Mouse (Mus musculus) cerebral cortex, adult 2 months (tissue): Measurements from ENCODE around the gene Gtf2h1.

Source experiments
- WGBS: fragments of 180-500 bp; shearing (Covaris S2); methylation state at CpG from one replicate; pipeline ENCODE4 v1.1.7; 2018; 5-methylcytosine and 5-hydroxymethylcytosine counted together

Gene Gtf2h1

DNA sequence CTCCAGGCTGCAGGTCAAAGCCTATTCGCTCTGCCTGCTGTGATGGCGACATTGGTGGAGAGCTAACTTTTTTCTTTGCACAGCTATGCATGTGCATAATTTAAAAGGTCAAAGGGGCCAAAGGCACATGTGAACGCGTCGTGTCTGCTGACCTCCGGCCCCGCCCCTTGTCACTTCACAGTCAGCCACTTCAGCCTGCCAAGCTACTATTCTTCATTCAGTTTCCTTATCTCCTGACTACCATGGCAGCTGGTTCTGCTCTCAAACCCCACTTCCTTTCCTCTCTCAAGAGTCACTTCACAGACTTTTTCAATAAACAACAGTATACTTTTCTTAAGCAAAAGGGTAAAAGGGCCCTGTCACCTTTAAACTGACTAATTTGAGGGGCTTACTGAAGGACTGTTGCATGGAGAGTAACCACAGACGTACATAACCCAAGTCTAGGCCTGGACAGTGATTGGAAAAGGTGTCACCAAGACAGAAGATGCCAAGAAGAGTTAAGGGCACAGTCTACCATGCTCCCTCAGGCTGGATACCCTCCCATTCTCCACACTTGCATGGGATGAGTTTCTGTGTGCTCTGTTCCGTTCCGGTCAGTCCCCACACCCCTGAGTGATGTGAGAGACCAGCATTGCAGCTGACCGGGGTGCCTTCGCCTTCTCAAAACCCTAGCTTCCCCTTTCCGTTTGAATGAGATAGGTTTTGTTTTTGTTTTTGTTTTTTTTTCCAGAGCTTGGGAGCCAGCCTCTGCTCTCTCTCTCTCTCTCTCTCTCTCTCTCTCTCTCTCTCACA is 35.1 kb downstream of the Gtf2h1 start:
- WGBS, result 78% methylated on average over 13 of the region's 13 CpGs

- WGBS, result 89% methylated on average over 8 of the region's 8 CpGs
Observed at GRCm38 (mm10) chr7:46831693-46832092, 35.8 kb downstream of the Gtf2h1 start.

DNA sequence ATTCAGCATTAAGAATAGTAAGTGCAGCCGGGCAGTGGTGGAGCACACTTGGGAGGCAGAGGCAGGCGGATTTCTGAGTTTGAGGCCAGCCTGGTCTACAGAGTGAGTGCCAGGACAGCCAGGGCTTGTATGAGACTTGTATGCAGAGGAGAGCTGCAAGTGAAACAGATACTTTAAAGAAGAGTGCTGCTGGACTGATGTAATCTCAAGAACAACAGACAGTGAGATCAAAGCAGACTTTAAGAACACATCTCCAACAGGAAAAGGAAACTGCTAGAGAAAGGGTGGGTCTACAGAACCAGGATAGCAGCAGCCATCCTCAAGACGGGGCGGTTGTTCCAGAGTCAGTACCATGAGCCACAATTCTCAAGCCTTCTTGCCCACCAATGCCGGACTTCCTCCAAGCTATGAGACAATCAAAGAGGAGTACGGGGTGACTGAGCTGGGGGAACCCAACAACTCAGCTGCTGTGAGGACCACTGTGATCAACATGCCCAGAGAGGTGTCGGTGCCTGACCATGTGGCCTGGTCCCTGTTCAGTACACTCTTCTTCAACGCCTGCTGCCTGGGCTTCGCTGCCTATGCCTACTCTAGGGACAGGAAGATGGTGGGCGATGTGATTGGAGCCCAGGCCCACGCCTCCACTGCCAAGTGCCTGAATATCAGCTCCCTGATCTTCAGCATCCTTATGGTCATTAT is 36.4 kb downstream of the Gtf2h1 start:
- 95% methylated on average over 11 of the region's 11 CpGs for WGBS

DNA sequence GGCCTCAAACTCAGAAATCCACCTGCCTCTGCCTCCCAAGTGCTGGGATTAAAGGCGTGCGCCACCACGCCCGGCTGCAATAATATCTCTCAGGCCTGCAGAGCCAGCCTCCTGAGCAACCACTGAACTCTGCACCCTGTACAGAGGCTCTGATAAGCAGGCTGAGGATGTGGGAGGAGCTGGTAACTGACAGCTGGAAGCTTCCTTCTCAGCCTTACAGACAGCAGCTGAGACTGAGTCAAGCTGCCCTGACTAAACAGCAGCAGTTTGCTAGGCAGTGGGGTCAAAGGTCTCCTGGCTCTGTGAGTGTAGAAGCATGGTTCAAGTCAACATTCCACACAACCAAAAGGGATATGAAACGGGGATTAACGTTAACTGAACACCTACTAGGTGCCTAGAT is 37.4 kb downstream of the Gtf2h1 start:
- 81% methylated on average over 6 of the region's 6 CpGs for WGBS

- WGBS, result 91% methylated on average over 7 of the region's 7 CpGs
Observed at GRCm38 (mm10) chr7:46833670-46834255, 37.9 kb downstream of the Gtf2h1 start.

GRCm38 (mm10) chr7:46834994-46835610 is 39.2 kb downstream of the Gtf2h1 start:
- WGBS, result 61% methylated on average over 14 of the region's 14 CpGs

DNA sequence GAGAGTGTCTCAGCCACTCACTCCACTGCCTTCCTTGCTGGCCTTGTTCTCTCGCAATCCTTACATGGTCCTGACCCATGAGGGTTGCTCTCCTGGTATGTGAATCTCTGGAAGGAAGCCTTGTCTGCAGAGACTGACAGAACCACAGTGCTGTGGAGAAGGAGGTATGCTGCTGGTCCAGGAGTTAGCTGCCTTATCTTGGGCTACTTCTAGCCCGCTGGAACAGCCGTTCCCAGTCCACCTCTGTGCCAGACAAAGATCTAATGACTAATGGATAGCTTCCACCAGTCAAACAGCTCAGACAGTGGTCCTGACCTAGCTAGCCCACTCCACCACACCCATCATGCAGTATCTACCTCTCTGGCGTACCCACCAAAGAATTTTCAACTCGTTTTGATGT is 40.5 kb downstream of the Gtf2h1 start:
- WGBS, result 96% methylated on average over 5 of the region's 5 CpGs

- 68% methylated on average over 5 of the region's 5 CpGs for WGBS
Observed at GRCm38 (mm10) chr7:46837073-46837472, 41.2 kb downstream of the Gtf2h1 start.

- 11% methylated on average over 9 of the region's 9 CpGs for WGBS
Observed at GRCm38 (mm10) chr7:46838104-46838671, 42.3 kb downstream of the Gtf2h1 start.

GRCm38 (mm10) chr7:46838891-46839302 is 43.0 kb downstream of the Gtf2h1 start:
- 3% methylated on average over 8 of the region's 8 CpGs for WGBS

- WGBS, result 43% methylated on average over 7 of the region's 7 CpGs
Observed at GRCm38 (mm10) chr7:46839446-46839845, 43.5 kb downstream of the Gtf2h1 start.

DNA sequence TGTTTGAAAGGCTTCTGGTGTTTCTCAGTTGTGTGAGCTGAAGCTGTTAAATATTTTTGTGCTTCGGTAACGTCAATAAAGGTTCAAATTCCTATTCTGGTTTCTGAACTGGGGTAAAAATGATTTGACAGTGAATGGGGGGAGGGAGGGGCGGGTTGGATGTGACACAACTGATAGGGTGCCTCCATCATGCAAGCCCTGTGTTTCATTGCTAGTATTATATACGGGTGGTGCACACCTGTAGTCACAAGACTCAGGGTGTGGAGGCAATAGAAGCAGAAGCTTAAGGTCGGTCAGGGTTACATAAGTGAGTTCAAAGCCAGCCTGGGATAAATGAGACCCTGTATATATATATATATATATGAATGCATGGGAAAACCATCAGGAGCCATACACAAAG is 44.0 kb downstream of the Gtf2h1 start:
- 80% methylated on average over 5 of the region's 5 CpGs for WGBS

- 76% methylated on average over 4 of the region's 4 CpGs for WGBS
Observed at GRCm38 (mm10) chr7:46840326-46840725, 44.4 kb downstream of the Gtf2h1 start.

GRCm38 (mm10) chr7:46840787-46841525 is 45.1 kb downstream of the Gtf2h1 start, which contains the start of gene Ldha:
TSS of gene Ldha (plus strand) at chr7:46841475.
- WGBS, result 62% methylated on average over 6 of the region's 6 CpGs

DNA sequence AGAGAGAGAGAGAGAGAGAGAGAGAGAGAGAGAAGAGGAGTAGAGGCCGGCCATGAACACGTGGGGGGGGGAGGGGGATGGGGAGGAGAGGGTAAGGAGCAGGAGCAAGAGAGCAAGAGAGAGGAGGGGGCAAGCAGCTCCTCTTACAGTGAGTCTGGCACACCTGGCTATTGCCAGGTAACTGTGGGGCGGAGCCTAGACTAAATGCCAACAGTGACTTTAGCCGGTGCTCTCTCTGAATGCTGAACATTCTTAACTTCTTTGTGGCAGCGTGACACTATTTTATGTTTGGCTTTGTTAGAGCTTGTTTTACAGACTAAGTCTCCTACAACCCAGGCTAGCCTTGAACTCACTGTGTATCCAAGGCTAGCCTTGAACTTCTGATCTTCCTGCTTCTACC is 46.4 kb downstream of the Gtf2h1 start:
- WGBS, result 41% methylated on average over 5 of the region's 5 CpGs

GRCm38 (mm10) chr7:46843576-46843975 is 47.7 kb downstream of the Gtf2h1 start:
- 94% methylated on average over 4 of the region's 4 CpGs for WGBS

GRCm38 (mm10) chr7:46845211-46845977 is 49.5 kb downstream of the Gtf2h1 start:
- WGBS, result under 1% methylated on average over 51 of the region's 51 CpGs

GRCm38 (mm10) chr7:46845978-46846485 is 50.1 kb downstream of the Gtf2h1 start:
- under 1% methylated on average over 36 of the region's 36 CpGs for WGBS

DNA sequence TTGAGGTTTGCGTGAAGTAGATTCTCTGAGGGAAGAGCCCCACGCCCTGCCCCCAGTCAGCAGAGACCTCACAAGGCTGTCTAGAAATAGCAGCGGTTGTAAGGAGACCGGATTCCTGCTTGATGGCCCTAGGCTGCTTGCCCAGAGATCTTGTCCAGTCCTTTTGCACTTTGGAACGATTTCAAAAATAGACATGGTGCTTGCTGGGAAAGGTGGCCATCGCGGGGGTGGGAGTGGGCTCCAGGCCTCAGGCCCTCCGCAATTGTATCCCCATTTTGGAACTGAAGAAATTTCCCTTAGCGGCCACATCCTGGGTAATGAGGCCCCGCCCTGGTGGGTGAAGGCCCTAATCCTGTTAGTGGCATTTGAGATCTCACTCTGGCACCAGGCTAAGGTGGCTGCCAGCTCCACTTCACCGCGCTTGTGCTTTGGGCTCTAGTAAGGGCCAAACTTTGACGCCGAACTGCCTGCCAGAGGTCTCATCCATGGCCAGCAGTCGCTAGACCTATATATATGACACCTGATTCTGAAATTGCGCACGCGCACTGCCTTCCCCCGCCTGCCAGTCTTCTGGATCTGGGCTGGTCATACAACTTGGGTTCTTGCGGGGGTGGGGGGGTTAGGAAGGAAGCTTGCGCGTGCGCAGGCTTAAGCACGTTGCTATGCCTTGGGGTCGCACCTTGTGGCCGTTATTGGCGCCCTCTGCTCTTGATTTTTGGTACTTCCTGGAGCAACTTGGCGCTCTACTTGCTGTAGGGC is 50.8 kb downstream of the Gtf2h1 start:
- WGBS, result 4% methylated on average over 28 of the region's 28 CpGs
